Mouse (Mus musculus) liver, embryonic 14.5 days (tissue): ENCODE results near the gene Ccdc40. TPM values are rescaled to one million over a fixed set of nuclear protein-coding genes. Genes with fewer than 3 reads are reported as not detected.
"Not testable (repeated sequence)": the region's sequence is repeated elsewhere in the genome, so short reads cannot be mapped to it uniquely, and the experiment has no call there.

Experiments used
- ATAC-seq: fragments of 200-750 bp; cut with Nextera tagmentation; 2 replicates; pipeline ENCODE4 v1.8.0; 2017; ENCODE audit warnings: moderate number of reproducible peaks, mild to moderate bottlenecking, moderate library complexity; ENCODE audit not compliant: insufficient read depth
- DNase-seq, 3 experiments: peaks; one replicate each; pipeline ENCODE4 v3.0.0-alpha.2; 2012 to 2013; ENCODE audit warnings: low read depth in 3 of 3, low spot score in 3 of 3
- H3K27ac ChIP-seq: fragments of 300-500 bp; sonication (generic); 2 replicates; pipeline ENCODE4 v1.5.1; 2014; ENCODE audit warnings: moderate library complexity, mild to moderate bottlenecking, control low read depth, inconsistent platforms
- H3K27me3 ChIP-seq: fragments of 300-500 bp; sonication (generic); 2 replicates; pipeline ENCODE4 v1.6.1; 2014; ENCODE audit warnings: mild to moderate bottlenecking, low read length, moderate library complexity; ENCODE audit not compliant: control insufficient read depth, insufficient read depth
- H3K36me3 ChIP-seq: fragments of 300-500 bp; sonication (generic); replicated peaks from 2 replicates; pipeline ENCODE4 v1.6.1; 2014; ENCODE audit warnings: low read depth; ENCODE audit not compliant: control insufficient read depth, insufficient read depth
- H3K4me1 ChIP-seq, 2 experiments: fragments of 200-500 bp in 1 of 2; fragments of 300-500 bp in 1 of 2; sonication (generic) in 1 of 2; replicated peaks; 2 replicates each; pipeline ENCODE4 v1.6.1; 2012 to 2014; ENCODE audit warnings: antibody characterized with exemption in 1 of 2, inconsistent platforms in 1 of 2, low read length in 1 of 2; ENCODE audit not compliant: control insufficient read depth in 2 of 2, insufficient read depth in 2 of 2
- H3K4me2 ChIP-seq: fragments of 300-500 bp; sonication (generic); 2 replicates; pipeline ENCODE4 v1.6.1; 2014; ENCODE audit warnings: low read depth, mild to moderate bottlenecking, control low read depth, moderate library complexity
- H3K4me3 ChIP-seq, 2 experiments: fragments of 200-500 bp in 1 of 2; fragments of 300-500 bp in 1 of 2; sonication (generic) in 1 of 2; 2 replicates each; pipeline ENCODE4 v1.5.1; 2012 to 2014; ENCODE audit warnings: low read depth in 2 of 2, low read length in 2 of 2, mild to moderate bottlenecking in 2 of 2, control low read depth in 1 of 2, inconsistent platforms in 1 of 2, moderate library complexity in 1 of 2; ENCODE audit not compliant: insufficient read depth in 1 of 2
- H3K9ac ChIP-seq: fragments of 300-500 bp; sonication (generic); replicated peaks from 2 replicates; pipeline ENCODE4 v1.6.1; 2014; ENCODE audit warnings: mild to moderate bottlenecking, control low read depth, moderate library complexity
- H3K9me3 ChIP-seq: fragments of 300-500 bp; sonication (generic); 2 replicates; pipeline ENCODE4 v1.6.1; 2016; ENCODE audit warnings: low read length, mixed read lengths; ENCODE audit not compliant: control insufficient read depth
- CTCF ChIP-seq: IDR thresholded peaks from 2 replicates; pipeline ENCODE4 v1.5.1; 2016; ENCODE audit warnings: antibody characterized with exemption, low read depth, control low read depth
- EP300 ChIP-seq: IDR thresholded peaks from 2 replicates; pipeline ENCODE4 v1.6.1; 2016; ENCODE audit warnings: antibody characterized with exemption, low read depth
- WGBS: fragments of 180-500 bp; shearing (Covaris S2); extraction: QIAGEN DNeasy Blood & Tissue Kit; methylation state at CpG from one replicate; pipeline ENCODE4 v1.1.7; 2014; ENCODE audit not compliant: insufficient replicate concordance; 5-methylcytosine and 5-hydroxymethylcytosine counted together
- polyA plus RNA-seq, 2 experiments: library from polyadenylated mRNA; depleted of rRNA in 1 of 2; stranded (reverse) in 1 of 2; unstranded in 1 of 2; fragments of >200 nt; fragmentation: Nextera tagmentation in 1 of 2; extraction: Ambion mirVana in 1 of 2; gene quantifications; 2 replicates each; pipeline versions ENCODE4 v1.2.1 to v1.2.3; 2012 to 2014

The Ccdc40 gene
- polyA plus RNA-seq, 2 experiments, result 0.42 to 0.59 TPM

GRCm38 (mm10) chr11:119281030-119281429 is 52.7 kb downstream of the Ccdc40 start:
- 75% methylated on average over 15 of the region's 15 CpGs for WGBS
- no peaks in the 10 kb centered on the region for H3K27me3 ChIP-seq
- DNase-seq, result no peak
- H3K36me3 ChIP-seq, result no peaks in the 10 kb centered on the region
- no peak for ATAC-seq
- H3K4me1 ChIP-seq, result no peaks in the 10 kb centered on the region
- H3K27ac ChIP-seq, result no peak overlapping the region
- no peak overlapping the region for H3K4me2 ChIP-seq
- no peak overlapping the region for H3K4me3 ChIP-seq
- no peaks in the 10 kb centered on the region for H3K9me3 ChIP-seq
- no peak for TF ChIP-seq EP300
- no peak for TF ChIP-seq CTCF
- H3K9ac ChIP-seq, result no peak overlapping the region

DNA sequence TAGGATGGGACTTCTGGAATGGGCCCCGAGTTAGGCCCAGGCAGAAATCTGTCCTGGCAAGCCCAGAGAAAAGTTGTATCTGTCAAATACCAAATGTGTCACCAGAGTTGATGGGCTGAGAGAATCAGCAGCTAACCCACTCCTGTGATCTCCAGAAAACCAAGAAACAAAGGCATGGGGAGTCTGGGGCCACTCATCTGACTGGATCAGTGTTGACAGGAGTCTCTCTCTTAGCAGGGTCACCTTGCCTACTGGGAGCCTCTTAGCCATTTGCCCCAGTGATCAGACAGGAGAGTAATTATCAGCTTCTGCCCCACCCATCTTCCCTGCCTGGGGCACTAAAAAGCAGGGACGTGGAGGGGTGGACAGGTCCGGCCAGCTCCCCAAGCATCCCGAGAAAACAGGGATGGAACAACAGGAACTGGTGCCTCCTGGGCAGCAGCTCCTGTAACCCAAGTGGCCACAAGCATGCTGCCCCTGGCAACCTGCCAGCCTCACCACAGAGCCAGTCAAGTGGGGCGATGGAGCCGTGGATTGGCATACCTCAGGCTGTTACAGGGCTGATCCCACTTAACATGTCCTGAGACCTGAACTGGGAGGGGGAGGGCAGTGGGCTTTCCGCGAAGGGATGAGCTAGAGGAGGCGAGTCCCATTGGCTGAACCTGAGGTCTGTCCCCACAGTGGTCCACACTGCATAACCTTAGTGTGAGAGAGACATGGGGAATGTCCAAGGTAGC is 57.6 kb downstream of the Ccdc40 start:
- Histone ChIP-seq H3K4me2 (no peak overlapping the region), H3K27ac (no peak overlapping the region), H3K4me1 (no peaks in the 10 kb centered on the region), H3K36me3 (peaks cover 38% of the 10 kb centered on the region), H3K9me3 (no peaks in the 10 kb centered on the region), H3K9ac (no peak overlapping the region), H3K4me3 (no peak overlapping the region), H3K27me3 (no peaks in the 10 kb centered on the region)
- TF ChIP-seq EP300 (no peak), CTCF (no peak)
- ATAC-seq (no peak; the same call in 1 of the 2 replicates), DNase-seq (no peak)
- WGBS, result 78% methylated on average over 9 of the region's 9 CpGs

GRCm38 (mm10) chr11:119287207-119287992 is 59.0 kb downstream of the Ccdc40 start:
- no peak for TF ChIP-seq CTCF
- no peak for TF ChIP-seq EP300
- Histone ChIP-seq H3K4me2 (no peak overlapping the region), H3K27ac (no peak overlapping the region), H3K36me3 (peaks cover 50% of the 10 kb centered on the region), H3K4me3 (no peak overlapping the region), H3K9ac (no peak overlapping the region), H3K9me3 (no peaks in the 10 kb centered on the region), H3K4me1 (no peaks in the 10 kb centered on the region), H3K27me3 (no peaks in the 10 kb centered on the region)
- no peak for DNase-seq
- WGBS, result 82% methylated on average over 20 of the region's 20 CpGs
- no peak for ATAC-seq

GRCm38 (mm10) chr11:119292861-119293260 is 64.5 kb downstream of the Ccdc40 start:
- H3K27me3 ChIP-seq, DNase-seq, H3K4me2 ChIP-seq, H3K4me1 ChIP-seq, H3K4me3 ChIP-seq, H3K9me3 ChIP-seq, H3K27ac ChIP-seq, H3K9ac ChIP-seq, ATAC-seq: not testable (repeated sequence)
- H3K36me3 ChIP-seq, result peaks cover 93% of the 10 kb centered on the region
- WGBS, result 78% methylated on average over 8 of the region's 8 CpGs

- DNase-seq (no peak), ATAC-seq (no peak)
- Histone ChIP-seq H3K4me3 (peak overlapping the region in 1 of 2 experiments; percentile 75; a peak in 1 of 4 replicates), H3K36me3 (peaks cover 51% of the 10 kb centered on the region), H3K9ac (peak overlapping the region; percentile 87), H3K27ac (no peak overlapping the region), H3K9me3 (no peaks in the 10 kb centered on the region), H3K4me2 (peak overlapping the region; percentile 95), H3K27me3 (no peaks in the 10 kb centered on the region), H3K4me1 (peaks cover 2 to 10% of the 10 kb centered on the region in 2 experiments; a peak in 3 of 4 replicates)
- TF ChIP-seq CTCF (no peak), EP300 (no peak)
- WGBS, result 38% methylated on average over 6 of the region's 6 CpGs
Observed at GRCm38 (mm10) chr11:119297996-119298395, 69.6 kb downstream of the Ccdc40 start.
